Mouse (Mus musculus) retina, postnatal 1 day (tissue): ENCODE measurements around the gene Gad2.
"Not testable (repeated sequence)": the region's sequence is repeated elsewhere in the genome, so short reads cannot be mapped to it uniquely, and the experiment has no call there.

Experiments used
- DNase-seq: peaks from one replicate; pipeline ENCODE4 v3.0.0-alpha.2; 2012

The Gad2 gene

DNA sequence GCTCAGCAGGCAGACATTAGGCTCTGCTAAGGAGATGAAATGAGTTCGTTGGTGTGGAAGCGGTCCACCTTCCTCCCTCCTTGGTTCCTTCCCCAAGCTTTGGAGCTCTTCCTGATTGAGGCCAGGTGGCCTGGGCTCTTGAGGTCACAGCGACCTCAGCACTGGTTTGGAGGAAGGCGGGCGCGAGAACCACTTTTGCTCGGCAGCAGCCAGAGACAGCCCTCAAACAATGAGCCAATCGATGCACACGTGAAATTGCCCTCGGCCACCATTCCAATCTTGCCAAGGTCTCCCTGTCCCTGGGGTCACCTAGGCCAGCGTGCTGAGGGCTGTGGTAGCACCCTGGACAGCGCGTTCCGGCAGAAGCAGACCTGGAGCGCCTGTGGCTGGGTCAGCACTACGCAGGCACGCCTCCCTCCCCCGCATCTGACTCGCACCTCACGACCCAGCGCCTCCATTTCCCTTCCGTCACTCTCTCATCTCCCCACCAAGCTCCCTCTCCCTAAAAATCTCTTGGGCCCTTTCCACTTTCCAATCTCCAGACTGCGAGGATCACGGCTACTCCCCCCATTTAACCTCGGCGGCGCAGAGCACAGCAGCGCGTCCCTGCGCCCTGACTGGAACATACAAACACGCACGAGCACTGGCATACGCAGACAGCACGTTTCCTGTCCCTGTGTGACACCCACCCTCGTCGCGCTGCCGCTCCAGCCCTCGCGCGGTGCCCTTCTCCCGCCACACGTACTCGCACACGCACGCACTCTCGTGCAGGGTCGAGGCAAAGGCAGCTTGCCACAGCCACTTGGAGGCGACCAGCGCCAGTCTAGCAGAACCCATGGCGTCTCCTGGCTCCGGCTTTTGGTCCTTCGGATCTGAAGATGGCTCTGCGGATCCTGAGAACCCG is at the start of gene Gad2:
Gene Gad2, plus strand, starts transcription at position 378 of the 904 bp plus-strand sequence.
- DNase-seq, result peak; percentile 84

DNA sequence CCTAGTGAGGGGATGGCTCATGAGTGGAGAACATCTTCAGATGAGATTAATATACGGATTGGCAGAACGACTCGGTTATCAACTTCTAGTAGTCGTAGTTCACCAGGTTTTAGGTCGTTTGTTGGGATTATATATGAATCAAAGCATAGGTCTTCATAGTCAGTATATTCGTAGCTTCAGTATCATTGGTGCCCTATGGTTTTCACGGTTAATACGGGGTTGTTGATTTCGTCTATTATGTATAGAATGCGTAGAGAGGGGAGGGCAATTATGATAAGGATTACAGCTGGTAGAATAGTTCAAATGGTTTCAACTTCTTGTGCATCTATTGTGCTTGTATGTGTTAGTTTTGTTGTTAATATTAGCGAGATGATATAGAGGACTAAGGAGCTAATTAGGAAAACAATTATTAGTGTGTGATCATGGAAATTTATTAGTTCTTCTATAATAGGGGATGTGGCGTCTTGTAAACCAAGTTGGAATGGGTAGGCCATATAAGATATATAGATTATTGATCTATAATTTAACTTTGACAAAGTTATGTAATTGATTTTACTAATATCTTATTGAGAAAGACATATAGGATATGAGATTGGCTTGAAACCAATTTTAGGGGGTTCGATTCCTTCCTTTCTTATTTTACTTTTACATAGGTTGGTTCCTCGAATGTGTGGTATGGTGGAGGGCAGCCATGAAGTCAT is 34.4 kb upstream of the Gad2 start:
- not testable (repeated sequence) for DNase-seq

DNA sequence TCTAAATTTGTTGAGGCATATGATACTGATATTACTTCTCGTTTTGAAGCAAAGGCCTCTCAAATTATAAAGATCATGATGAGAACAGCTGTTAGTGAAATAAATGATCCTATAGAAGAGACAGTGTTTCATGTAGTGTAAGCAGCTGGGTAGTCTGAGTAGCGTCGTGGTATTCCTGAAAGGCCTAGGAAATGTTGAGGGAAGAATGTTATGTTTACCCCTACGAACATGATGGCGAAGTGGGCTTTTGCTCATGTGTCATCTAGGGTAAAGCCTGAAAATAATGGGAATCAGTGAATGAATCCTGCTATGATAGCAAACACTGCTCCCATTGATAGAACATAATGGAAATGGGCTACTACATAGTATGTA is 33.8 kb upstream of the Gad2 start:
- DNase-seq, result not testable (repeated sequence)

DNA sequence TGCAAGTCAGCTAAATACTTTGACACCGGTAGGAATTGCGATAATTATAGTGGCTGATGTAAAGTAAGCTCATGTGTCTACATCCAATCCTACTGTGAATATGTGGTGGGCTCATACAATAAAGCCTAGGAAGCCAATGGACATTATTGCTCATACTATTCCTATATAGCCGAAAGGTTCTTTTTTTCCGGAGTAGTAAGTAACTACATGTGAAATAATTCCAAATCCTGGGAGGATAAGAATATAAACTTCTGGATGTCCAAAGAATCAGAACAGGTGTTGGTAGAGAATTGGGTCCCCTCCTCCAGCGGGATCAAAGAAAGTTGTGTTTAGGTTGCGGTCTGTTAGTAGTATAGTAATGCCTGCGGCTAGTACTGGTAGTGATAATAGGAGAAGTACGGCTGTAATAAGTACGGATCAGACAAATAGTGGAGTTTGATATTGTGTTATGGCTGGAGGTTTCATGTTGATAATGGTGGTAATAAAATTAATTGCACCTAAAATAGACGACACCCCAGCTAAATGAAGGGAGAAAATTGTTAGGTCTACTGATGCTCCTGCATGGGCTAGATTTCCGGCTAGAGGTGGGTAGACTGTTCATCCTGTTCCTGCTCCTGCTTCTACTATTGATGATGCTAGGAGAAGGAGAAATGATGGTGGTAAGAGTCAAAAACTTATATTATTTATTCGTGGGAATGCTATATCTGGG is 33.2 kb upstream of the Gad2 start:
- not testable (repeated sequence) for DNase-seq

DNA sequence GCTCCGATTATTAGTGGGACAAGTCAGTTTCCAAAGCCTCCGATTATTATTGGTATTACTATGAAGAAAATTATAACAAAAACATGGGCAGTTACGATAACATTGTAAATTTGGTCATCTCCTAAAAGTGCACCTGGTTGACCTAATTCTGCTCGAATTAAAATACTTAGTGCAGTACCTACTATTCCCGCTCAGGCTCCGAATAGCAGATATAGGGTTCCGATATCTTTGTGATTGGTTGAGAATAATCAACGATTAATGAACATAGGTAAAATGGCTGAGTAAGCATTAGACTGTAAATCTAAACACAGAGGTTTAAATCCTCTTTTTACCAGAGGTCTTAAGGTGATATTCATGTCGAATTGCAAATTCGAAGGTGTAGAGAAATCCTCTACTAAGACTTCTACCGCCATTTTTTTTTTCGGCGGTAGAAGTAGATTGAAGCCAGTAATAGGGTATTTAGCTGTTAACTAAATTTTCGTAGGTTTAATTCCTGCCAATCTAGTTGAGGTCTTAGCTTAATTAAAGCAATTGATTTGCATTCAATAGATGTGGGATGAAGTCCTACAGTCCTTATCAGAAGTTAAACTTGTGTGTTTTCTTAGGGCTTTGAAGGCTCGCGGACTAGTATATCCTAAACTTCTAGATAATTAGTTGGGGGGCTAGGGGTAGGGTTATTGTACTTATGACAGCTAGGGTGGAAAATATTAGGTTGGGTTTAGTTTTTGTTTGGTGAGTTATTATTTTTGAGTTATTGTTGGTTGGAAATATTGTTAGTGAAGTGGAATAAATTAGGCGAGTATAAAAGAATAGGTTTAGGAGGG is 32.4 kb upstream of the Gad2 start:
- DNase-seq, result not testable (repeated sequence)

DNA sequence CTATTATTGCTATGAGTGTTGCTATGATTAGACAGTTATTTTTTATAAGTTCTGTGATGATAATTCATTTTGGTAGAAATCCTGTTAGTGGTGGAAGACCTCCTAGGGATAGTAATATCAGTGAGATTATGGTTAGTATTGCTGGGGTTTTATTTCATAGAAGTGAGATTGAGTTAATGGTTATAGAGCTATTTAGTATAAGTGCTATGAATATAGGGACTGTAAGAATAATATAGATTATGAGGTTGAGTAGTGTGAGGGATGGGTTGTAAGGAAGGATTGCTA is 31.9 kb upstream of the Gad2 start:
- DNase-seq, result no peak

DNA sequence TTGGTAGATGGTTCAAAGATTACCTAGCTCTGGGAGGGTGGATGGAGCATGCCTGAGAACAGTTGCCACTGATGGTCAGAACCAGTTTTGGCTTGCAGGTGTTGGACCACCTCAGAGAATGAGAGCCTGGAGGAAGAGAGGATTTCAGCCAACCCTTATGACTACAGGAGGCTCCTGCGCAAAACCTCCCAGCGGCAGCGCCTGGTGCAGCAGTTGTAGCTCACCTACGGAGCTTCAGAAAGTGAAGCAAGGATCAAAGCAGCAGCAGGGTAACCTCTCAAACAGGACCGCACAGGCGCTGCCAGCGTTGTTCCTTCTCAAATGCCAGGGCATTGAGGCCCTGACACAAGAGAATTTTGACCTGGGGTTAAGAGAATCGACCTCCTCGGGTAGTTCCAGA is 4.1 kb upstream of the Gad2 start:
- DNase-seq, result peak; percentile 31

DNA sequence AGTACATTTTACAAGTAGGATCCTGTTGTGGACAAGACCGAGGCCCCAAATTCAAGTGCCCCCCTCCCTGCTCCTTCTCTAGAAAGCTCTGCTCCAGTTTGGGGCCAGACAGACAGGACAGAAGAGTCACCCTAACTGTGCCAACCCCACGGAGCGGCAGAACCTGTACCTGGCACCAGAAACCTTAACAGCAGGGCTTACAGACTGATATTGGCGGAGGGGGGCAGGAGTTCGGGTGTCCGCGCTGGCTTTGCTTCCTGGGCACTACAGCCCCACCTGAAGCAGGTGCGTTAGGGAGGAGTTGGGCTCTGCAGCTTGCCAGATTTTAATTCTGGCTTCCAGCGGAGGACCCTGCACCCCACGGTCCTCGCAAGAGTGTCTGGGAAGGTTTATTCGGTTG is 2.6 kb upstream of the Gad2 start:
- no peak for DNase-seq

DNA sequence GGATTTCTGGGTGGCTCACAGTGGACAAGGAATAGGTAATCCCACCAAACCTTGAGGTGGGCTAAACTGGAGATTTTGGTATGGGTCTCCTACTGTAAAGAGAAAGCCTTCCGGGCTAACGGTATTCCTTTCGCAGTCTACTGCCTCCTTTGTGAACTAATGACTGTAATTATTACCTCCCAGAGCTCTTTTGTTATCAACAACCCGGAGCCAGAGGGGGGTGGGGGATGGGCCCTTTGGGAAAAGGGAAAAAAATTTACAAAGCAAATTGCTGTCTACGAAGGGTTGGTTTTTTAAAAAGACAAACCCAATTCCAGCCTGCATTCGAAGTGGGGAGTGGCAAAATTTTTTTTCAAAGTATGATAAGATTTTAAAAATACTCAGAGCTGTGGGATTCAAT is 2.0 kb upstream of the Gad2 start:
- DNase-seq, result peak; percentile 85

DNA sequence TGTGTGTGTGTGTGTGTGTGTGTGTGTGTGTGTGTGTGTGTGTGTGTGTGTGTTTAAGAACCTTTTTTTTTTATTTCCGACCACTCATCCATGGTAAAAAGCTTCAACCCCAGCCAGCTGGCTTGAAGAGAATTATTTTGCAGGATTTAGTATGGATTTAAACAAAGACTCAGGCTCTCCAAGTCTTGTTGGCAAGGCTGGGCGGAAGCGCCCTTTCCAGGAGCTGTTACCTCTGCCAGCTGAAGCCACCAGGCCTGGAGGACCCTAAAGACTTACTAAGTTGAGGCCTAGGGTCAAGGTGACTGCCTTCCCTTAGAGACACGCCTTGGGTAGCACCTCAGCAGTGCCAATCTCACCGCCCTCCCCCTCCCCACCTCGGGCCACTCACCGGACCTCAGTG is 1.5 kb upstream of the Gad2 start:
- DNase-seq, result peak; percentile 51

DNA sequence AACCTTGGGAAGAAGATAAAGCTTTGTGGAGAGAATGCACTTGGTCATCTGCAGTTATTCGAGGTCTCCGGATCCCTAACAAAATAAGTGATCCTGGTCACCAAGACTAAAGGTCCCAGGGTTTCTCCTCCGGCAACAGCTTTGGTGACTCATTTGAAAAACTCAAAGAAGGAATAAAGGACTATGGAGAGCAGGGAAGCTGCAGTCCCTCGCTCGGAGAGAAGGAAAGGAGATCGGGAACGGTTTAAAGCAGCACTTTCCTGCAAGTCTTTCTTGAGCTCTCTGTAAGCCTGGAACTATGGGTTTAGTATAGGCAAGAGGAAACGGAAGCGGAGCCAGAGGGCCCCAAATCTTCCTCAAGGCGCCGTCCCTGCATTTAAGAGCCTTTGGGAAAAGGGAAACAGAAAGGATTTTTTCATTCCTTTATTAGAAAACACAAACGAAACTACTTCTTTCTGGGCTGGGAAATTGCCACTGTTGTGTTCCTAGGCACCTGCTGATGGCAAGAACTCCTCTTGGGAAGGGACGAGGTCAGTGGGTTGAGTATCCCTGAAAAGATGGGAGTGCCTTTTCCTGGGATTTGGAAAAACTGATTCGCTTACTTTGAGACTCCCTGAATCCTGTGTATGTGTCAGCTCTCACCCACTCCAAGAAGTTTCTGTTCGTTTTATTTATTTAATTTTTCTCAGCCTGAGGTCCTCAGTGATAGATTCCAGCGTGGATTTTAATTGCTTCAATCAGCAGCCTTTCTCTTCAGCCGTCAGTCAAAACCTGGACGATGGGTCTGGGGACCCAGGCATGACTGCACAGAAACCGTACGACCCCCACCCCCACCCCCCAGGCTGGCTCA is 802 bp upstream of the Gad2 start:
- no peak for DNase-seq

DNA sequence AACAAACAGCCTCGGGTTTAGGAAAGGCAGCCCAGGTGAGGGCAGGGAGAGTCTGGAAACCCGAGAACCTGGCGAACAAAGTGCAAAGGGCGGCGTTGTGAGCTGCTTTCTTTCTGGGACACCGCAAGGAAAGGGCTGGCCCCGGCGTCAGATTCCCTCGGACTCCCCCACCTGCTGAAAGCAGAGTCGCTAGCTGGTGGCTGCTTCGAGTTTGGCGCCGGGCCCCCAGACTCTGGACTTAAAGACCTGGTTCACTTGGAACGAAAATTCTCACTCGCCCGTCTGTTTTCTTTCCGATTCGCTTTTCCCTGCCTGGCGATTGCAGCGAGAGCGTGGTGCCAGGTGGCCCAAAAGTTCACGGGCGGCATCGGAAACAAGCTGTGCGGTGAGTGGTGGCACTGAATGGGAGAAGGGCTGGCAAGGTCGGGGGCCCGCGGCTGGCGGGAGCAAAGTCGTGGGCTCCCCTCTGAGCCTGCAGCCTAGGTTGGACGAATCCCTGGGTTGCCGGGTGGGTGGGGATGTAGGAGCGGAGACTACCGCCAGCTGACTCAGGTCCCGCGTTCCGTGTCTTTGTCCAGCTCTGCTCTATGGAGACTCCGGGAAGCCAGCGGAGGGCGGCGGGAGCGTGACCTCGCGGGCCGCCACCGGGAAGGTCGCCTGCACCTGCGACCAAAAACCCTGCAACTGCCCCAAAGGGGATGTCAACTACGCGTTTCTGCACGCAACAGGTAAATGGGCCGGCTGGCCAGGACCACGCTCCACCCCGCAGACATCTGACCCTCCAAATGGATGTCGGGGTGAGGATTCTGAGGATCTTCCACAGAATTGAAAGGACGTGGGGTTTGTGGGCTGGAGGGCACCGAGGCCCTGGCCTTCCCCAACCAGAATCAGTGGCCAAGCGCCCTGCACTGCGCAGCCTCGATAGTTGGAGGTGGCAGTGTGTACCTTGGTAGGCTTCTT is 1.4 kb downstream of the Gad2 start:
- peak; percentile 56 for DNase-seq

DNA sequence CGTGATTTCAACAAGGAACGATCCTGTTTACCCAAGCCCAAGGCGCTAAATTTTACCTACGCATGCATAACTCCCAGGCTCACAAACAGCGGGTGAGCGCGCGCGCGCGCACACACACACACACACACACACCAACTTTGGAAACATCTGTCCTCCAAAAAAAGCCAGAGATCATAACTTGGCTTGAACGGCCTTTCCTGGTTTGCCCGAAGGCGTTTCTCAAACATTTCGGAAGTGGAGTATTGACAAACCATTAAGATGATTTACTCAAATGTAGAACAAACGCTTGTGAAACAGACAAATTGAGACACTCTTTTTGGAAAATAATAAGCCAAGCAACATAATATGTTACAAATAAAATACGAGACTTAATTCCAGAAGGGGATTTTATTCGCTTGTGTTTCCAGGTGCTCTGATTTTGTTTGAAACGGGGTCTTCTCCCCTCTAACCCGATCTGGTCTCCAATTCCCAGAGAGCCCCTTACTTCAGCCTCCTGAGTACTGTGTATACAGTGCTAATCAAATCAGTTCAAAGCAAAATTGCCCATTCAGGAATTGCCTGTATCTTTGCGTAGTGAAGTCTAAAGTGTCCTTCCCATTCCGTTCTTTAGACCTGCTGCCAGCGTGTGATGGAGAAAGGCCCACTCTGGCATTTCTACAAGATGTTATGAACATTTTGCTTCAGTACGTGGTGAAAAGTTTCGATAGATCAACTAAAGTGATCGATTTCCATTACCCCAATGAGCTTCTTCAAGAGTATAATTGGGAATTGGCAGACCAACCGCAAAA is 2.4 kb downstream of the Gad2 start:
- peak; percentile 31 for DNase-seq

DNA sequence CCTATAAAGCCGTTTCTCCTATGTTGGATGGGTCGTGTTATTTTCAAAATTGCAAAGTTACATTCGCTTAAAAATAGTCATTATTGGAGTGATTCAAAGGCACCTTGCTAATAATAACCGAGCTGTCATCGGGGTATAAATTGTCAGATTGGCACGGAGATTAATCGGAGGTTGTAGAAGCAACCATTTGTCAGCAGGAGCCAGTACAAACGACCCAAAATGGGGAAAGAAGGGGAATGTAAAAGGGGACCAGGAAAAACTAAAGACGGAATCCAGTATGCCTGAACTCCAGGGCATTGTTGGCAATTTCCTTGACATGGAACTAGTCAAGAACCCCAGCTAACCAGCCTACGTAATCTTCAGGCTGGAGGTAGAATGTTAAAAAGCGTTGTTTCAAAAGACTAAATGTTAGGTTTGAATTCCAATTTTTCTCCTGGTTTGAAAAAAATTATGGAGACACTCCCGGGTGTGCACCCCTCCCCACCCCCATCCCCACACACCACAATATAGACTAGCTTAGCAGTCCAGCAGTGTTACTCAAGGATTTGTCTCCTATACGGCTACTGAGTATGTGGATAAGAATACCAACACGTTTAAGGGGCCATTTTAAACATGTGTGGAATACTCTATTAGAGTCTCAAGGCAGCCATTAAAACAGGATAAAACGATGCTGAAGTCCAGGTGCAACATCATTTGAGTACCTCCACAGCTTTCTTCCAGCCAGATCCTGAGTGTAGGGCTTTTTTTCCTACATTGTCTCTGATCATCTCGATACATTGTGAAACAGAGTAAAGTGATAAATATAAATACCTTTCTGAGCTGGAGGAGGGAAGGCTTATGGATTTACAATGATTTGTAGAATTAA is 3.3 kb downstream of the Gad2 start:
- DNase-seq, result no peak

DNA sequence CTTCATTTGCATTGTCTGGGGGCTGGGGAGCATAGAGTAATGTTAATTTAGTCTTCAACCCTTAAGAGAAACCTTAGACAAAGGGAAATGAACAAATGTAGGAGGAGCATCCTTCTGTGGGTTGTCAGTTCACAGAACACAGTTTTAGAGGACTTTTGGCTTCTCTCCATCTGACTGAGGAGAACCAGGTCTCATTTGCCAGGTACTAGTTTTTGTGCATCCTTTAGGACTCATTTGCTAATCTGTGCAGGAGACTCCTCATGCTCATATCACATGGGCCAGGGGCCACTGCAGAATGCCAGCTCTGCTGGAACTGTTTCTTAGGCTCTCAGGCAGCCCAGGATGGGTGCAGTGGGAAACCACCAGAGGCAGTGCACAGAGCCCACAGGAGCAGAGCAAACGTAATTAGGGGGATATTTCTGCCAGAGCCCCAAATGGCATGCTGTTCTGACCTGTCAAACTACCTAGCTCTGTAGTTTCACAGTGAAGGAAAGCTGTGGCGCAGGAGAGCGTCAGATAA is 5.2 kb downstream of the Gad2 start:
- DNase-seq, result peak; percentile 38

DNA sequence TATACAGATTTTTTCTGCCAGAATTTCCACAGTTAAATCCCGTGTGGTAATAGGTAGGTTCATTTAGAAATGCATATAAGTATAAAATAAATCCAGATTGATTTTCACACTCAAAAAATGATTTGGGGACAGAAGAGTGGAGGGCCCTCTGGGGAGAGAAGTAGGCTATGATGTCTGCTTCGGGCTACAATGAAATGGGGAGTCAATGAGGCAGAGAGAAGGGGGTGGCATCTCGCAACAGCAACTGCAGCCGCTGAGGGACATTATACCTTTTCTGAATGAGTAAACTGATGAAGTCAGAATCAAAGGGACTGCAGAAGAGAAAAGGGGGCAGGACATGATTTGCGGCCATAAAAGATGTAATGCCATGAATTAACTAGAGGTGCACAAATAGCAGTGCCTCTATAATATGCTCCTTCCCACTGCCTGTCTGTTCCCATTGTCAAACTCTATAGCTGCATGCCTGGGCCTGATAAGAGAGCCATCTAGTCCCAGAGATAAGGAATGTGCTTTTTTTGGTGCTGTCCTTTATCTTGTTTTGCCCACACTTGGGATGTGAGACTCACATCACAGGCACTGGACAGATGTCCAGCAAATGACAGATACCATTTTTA is 5.9 kb downstream of the Gad2 start:
- DNase-seq, result peak; percentile 48

DNA sequence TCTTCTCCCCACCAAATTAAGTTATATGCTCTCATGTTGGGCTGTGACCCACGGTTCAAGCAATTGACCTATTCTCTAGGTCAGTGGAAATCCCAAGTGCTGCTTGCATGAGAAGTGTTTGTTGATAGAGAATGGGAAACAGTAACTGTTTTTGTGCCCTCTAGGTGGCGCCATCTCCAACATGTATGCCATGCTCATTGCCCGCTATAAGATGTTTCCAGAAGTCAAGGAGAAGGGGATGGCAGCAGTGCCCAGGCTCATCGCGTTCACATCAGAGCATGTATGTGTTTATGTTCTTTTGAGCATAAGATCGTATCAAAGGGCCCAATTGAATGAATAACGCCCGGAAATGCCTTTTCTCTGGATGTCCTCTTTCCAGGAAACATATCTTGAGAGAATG is 12.8 kb downstream of the Gad2 start:
- peak; percentile 47 for DNase-seq

DNA sequence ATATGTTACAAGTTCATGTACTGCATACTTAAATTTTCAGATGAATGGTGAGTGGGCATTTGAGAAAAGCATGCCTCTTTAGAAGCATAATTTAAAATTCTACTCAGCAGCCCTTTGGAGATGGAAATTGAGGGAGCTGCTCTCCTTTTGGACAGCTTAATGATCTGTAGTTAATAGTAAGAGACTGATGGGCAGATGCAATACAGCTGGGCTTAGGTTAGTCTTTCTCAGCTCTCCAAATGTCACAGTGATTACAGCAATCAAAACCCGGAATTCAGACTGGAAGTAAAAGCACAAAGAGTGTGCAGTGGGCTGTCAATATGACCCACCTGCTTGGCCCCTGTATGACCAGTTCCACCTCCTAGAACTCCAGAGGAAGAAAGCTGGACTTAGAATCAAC is 24.1 kb downstream of the Gad2 start:
- DNase-seq, result peak; percentile 18
